Mouse (Mus musculus) myocyte (in vitro differentiated cells): Measurements from ENCODE around the gene Sox5.

Experiments used
- CEBPB ChIP-seq: IDR thresholded peaks from 2 replicates; pipeline ENCODE4 v1.6.1; 2011; ENCODE audit warnings: mild to moderate bottlenecking, moderate library complexity; ENCODE audit not compliant: poor library complexity, insufficient read depth, severe bottlenecking
- MYOD1 ChIP-seq, 3 experiments: IDR thresholded peaks; one replicate each; pipeline ENCODE4 v1.6.1; 2011; ENCODE audit warnings: control low read depth in 2 of 3, low read depth in 2 of 3, mild to moderate bottlenecking in 2 of 3, moderate library complexity in 1 of 3; ENCODE audit not compliant: insufficient read length in 2 of 3, control insufficient read depth in 1 of 3
- POLR2A ChIP-seq: IDR thresholded peaks from one replicate; pipeline ENCODE4 v1.6.1; 2011; ENCODE audit warnings: low read depth, mild to moderate bottlenecking, control low read depth, moderate library complexity; ENCODE audit not compliant: insufficient read length
- SRF ChIP-seq: IDR thresholded peaks from one replicate; pipeline ENCODE4 v1.6.1; 2011; ENCODE audit warnings: low read depth; ENCODE audit not compliant: control insufficient read depth, insufficient read length
- USF1 ChIP-seq: IDR thresholded peaks from one replicate; pipeline ENCODE4 v1.6.1; 2011; ENCODE audit warnings: low read depth, mild to moderate bottlenecking, control low read depth, moderate library complexity

- TF ChIP-seq POLR2A: no peak
- no peak for TF ChIP-seq SRF
- no peak for TF ChIP-seq MYOD1 (IDR thresholded peaks at IDR 0.05; ENCODE audit: control insufficient read depth in 1 of 3, insufficient read length in 2 of 3, low read depth in 2 of 3)
- no peak for TF ChIP-seq USF1
- TF ChIP-seq CEBPB: no peak
Observed at GRCm38 (mm10) chr6:144169791-144170190, 612.0 kb downstream of the Sox5 start.
